Mouse (Mus musculus) gastrocnemius, postnatal 36 days (tissue): ENCODE measurements at regions not wholly inside any gene's neighbourhood (a gene's known extent, or its start where the extent isn't known, plus 50 kb on each side); places are given as distances from the start of the nearest gene placed in this dataset.

Experiments used
- DNase-seq, 2 experiments: peaks; one replicate each; pipeline ENCODE4 v3.0.0; 2022
- intact Hi-C: fragments of 180-260 bp; cut with DNase I; formaldehyde crosslinking; loops from one replicate; pipeline ENCODE4 v1.15.1; 2025

- DNase-seq, result no peak
- intact Hi-C loops, result no loop called here
Observed at GRCm38 (mm10) chr8:29460119-29460518, 2012.6 kb downstream of the Poteg start.

- intact Hi-C loops, result no loop called here
- no peak for DNase-seq
Observed at GRCm38 (mm10) chr8:29492931-29493330, 2045.5 kb downstream of the Poteg start.

GRCm38 (mm10) chr8:29527327-29527726 lies 2079.9 kb downstream of the Poteg start:
- DNase-seq, result no peak
- intact Hi-C loops, result no loop called here

DNA sequence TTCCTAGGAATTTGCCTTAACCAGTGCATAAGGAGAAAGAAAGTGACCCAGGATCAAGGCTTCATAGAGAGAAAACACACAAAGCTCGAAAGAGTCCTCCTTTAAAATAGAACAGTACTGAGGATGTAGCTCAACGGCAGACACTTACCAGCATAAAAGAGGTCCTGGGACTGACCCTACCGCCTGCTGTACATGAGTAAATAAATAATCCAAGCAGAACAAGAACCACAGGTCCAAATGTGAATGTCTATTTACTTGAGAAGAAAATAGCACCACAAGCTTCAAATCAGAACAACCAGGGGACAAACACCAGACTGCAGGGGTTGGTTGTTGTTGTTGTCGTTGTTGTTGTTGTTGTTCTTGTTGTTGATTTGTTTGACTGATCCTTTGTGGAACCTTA lies 2084.1 kb downstream of the Poteg start:
- intact Hi-C loops, result no loop called here
- DNase-seq, result no peak

GRCm38 (mm10) chr8:29538016-29538415 lies 2090.5 kb downstream of the Poteg start:
- intact Hi-C loops, result no loop called here
- DNase-seq, result no peak

DNA sequence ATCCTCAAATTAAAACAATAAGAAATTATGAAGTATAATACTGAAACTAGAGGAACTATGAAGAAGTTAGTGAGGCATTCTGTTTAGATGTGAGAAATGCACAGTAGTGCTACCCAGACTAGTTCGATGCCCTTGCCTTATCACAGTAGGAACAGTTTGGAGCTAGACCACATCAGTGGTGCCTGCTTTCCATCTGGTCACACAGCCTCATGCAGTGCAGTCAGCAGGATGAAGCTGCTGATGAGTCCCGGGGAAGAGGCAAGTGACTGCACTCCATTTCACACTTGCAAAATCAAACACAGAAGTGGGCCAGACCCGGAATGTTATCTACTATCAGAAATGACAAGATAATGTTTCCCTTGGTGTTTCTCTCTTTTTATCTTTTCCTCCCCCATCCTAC lies 2092.4 kb downstream of the Poteg start:
- intact Hi-C loops, result no loop called here
- no peak for DNase-seq

- DNase-seq, result no peak
- intact Hi-C loops, result no loop called here
Observed at GRCm38 (mm10) chr8:29544142-29544541, 2096.7 kb downstream of the Poteg start.

GRCm38 (mm10) chr8:29585671-29586070 lies 2138.2 kb downstream of the Poteg start:
- no peak for DNase-seq
- intact Hi-C loops, result no loop called here

- no peak for DNase-seq
- intact Hi-C loops, result no loop called here
Observed at GRCm38 (mm10) chr8:29594129-29594528, 2146.7 kb downstream of the Poteg start.

- intact Hi-C loops, result no loop called here
- DNase-seq, result no peak
Observed at GRCm38 (mm10) chr8:29614098-29614497, 2166.6 kb downstream of the Poteg start.

- no peak for DNase-seq
- intact Hi-C loops, result loop anchor here (5.0 kb wide), 1 partner anchor 39 kb away; no protein-coding TSS in a partner anchor
Observed at GRCm38 (mm10) chr8:29661616-29662015, 2214.1 kb downstream of the Poteg start.

- intact Hi-C loops, result no loop called here
Observed at GRCm38 (mm10) chr8:29675870-29676269, 2228.4 kb downstream of the Poteg start.

DNA sequence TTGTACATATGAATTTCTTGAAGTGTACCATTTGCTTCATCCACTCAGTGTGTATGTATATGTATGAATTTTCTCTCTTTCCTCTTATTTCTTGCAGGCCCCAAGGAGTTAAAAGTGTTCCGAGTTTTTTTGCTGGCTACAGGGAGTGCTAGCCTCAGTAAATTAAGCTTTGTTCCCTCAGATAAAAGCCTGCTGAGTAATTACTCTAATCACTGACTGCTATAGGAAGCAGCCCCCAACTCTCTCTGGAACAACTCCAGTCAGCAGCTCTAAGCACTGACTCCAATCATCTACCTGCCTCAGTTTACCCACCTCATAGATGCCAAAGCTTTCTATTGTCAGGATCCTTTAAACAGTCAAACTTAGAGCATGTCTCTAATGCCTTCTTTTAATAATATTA lies 2235.9 kb downstream of the Poteg start:
- no peak for DNase-seq
- intact Hi-C loops, result no loop called here

More at GRCm38 (mm10) chr8:29675870-29676269, 2228.4 kb downstream of the Poteg start:
- DNase-seq, result no peak

- no peak for DNase-seq
- intact Hi-C loops, result no loop called here
Observed at GRCm38 (mm10) chr8:29686594-29686993, 2239.1 kb downstream of the Poteg start.

GRCm38 (mm10) chr8:29695698-29696097 lies 2248.2 kb downstream of the Poteg start:
- intact Hi-C loops, result no loop called here
- DNase-seq, result no peak
